Mouse (Mus musculus): ENCODE data around the gene Gm21970. TPM values are rescaled to one million over a fixed set of nuclear protein-coding genes. Genes with fewer than 3 reads are reported as not detected.

Gm21970 gene
- polyA plus RNA-seq, 1 experiment = not detected

GRCm38 (mm10) chr16:91355160-91355559 lies 36.4 kb upstream of the Gm21970 start:
- TF ChIP-seq GATA1 (IDR thresholded peaks at IDR 0.05; ENCODE audit: borderline replicate concordance, low read length) = no peak
- TF ChIP-seq FLI1 (IDR thresholded peaks at IDR 0.05; ENCODE audit: low read length) = no peak
- H3K4me3 ChIP-seq (replicated peaks) = peak overlapping the region; percentile 66
- peaks cover 61% of the 10 kb centered on the region for H3K4me1 ChIP-seq
- no peaks in the 10 kb centered on the region for H3K9me3 ChIP-seq
- H3K36me3 ChIP-seq (replicated peaks; ENCODE audit: low read length) = no peaks in the 10 kb centered on the region
- H3K27me3 ChIP-seq (replicated peaks) = peaks cover 21% of the 10 kb centered on the region

- H3K36me3 ChIP-seq (replicated peaks; ENCODE audit: low read length) = no peaks in the 10 kb centered on the region
- H3K27me3 ChIP-seq (replicated peaks) = peaks cover 13% of the 10 kb centered on the region
- peaks cover 4% of the 10 kb centered on the region; the same call in 1 of the 2 replicates for H3K9me3 ChIP-seq
- no peak overlapping the region for H3K4me3 ChIP-seq (replicated peaks)
- TF ChIP-seq FLI1 (IDR thresholded peaks at IDR 0.05; ENCODE audit: low read length) = no peak
- no peak for TF ChIP-seq GATA1 (IDR thresholded peaks at IDR 0.05; ENCODE audit: borderline replicate concordance, low read length)
- peaks cover 66% of the 10 kb centered on the region for H3K4me1 ChIP-seq
Measured at GRCm38 (mm10) chr16:91356760-91357525, 34.6 kb upstream of the Gm21970 start.

GRCm38 (mm10) chr16:91357526-91357900 lies 34.0 kb upstream of the Gm21970 start:
- Histone ChIP-seq H3K27me3 (replicated peaks) (peaks cover 13% of the 10 kb centered on the region), H3K4me3 (replicated peaks) (no peak overlapping the region), H3K9me3 (peaks cover 4% of the 10 kb centered on the region; the same call in 1 of the 2 replicates), H3K36me3 (replicated peaks; ENCODE audit: low read length) (no peaks in the 10 kb centered on the region), H3K4me1 (peaks cover 63% of the 10 kb centered on the region)
- TF ChIP-seq FLI1 (IDR thresholded peaks at IDR 0.05; ENCODE audit: low read length) = no peak
- TF ChIP-seq GATA1 (IDR thresholded peaks at IDR 0.05; ENCODE audit: borderline replicate concordance, low read length) = no peak

GRCm38 (mm10) chr16:91358555-91358954 lies 33.0 kb upstream of the Gm21970 start:
- no peaks in the 10 kb centered on the region for H3K36me3 ChIP-seq (replicated peaks; ENCODE audit: low read length)
- peaks cover 4% of the 10 kb centered on the region; the same call in 1 of the 2 replicates for H3K9me3 ChIP-seq
- no peak for TF ChIP-seq GATA1 (IDR thresholded peaks at IDR 0.05; ENCODE audit: borderline replicate concordance, low read length)
- no peak for TF ChIP-seq FLI1 (IDR thresholded peaks at IDR 0.05; ENCODE audit: low read length)
- H3K27me3 ChIP-seq (replicated peaks) = peaks cover 7% of the 10 kb centered on the region
- peaks cover 61% of the 10 kb centered on the region for H3K4me1 ChIP-seq
- H3K4me3 ChIP-seq (replicated peaks) = no peak overlapping the region

GRCm38 (mm10) chr16:91359531-91359930 lies 32.0 kb upstream of the Gm21970 start:
- H3K4me1 ChIP-seq = peaks cover 55% of the 10 kb centered on the region
- H3K9me3 ChIP-seq = peaks cover 4% of the 10 kb centered on the region; the same call in 1 of the 2 replicates
- TF ChIP-seq FLI1 (IDR thresholded peaks at IDR 0.05; ENCODE audit: low read length) (no peak), GATA1 (IDR thresholded peaks at IDR 0.05; ENCODE audit: borderline replicate concordance, low read length) (no peak)
- H3K36me3 ChIP-seq (replicated peaks; ENCODE audit: low read length) = no peaks in the 10 kb centered on the region
- H3K4me3 ChIP-seq (replicated peaks) = no peak overlapping the region
- peaks cover 11% of the 10 kb centered on the region for H3K27me3 ChIP-seq (replicated peaks)

- H3K9me3 ChIP-seq = peaks cover 4% of the 10 kb centered on the region; the same call in 1 of the 2 replicates
- H3K4me1 ChIP-seq = peaks cover 50% of the 10 kb centered on the region
- TF ChIP-seq FLI1 (IDR thresholded peaks at IDR 0.05; ENCODE audit: low read length) (no peak), GATA1 (IDR thresholded peaks at IDR 0.05; ENCODE audit: borderline replicate concordance, low read length) (no peak)
- no peaks in the 10 kb centered on the region for H3K36me3 ChIP-seq (replicated peaks; ENCODE audit: low read length)
- H3K27me3 ChIP-seq (replicated peaks) = peaks cover 11% of the 10 kb centered on the region
- H3K4me3 ChIP-seq (replicated peaks) = no peak overlapping the region
Measured at GRCm38 (mm10) chr16:91360162-91360561, 31.4 kb upstream of the Gm21970 start.

GRCm38 (mm10) chr16:91362006-91362405 lies 29.5 kb upstream of the Gm21970 start:
- peaks cover 9% of the 10 kb centered on the region for H3K27me3 ChIP-seq (replicated peaks)
- H3K4me1 ChIP-seq = peaks cover 58% of the 10 kb centered on the region
- no peak overlapping the region for H3K4me3 ChIP-seq (replicated peaks)
- TF ChIP-seq FLI1 (IDR thresholded peaks at IDR 0.05; ENCODE audit: low read length) (no peak), GATA1 (IDR thresholded peaks at IDR 0.05; ENCODE audit: borderline replicate concordance, low read length) (no peak)
- peaks cover 4% of the 10 kb centered on the region; the same call in 1 of the 2 replicates for H3K9me3 ChIP-seq
- no peaks in the 10 kb centered on the region for H3K36me3 ChIP-seq (replicated peaks; ENCODE audit: low read length)

GRCm38 (mm10) chr16:91362616-91363272 lies 28.8 kb upstream of the Gm21970 start:
- peaks cover 6% of the 10 kb centered on the region for H3K27me3 ChIP-seq (replicated peaks)
- no peak overlapping the region for H3K4me3 ChIP-seq (replicated peaks)
- H3K36me3 ChIP-seq (replicated peaks; ENCODE audit: low read length) = peaks cover 2% of the 10 kb centered on the region
- peaks cover 64% of the 10 kb centered on the region for H3K4me1 ChIP-seq
- H3K9me3 ChIP-seq = peaks cover 6% of the 10 kb centered on the region
- TF ChIP-seq FLI1 (IDR thresholded peaks at IDR 0.05; ENCODE audit: low read length) = no peak
- no peak for TF ChIP-seq GATA1 (IDR thresholded peaks at IDR 0.05; ENCODE audit: borderline replicate concordance, low read length)

- Histone ChIP-seq H3K4me1 (peaks cover 65% of the 10 kb centered on the region), H3K4me3 (replicated peaks) (no peak overlapping the region), H3K36me3 (replicated peaks; ENCODE audit: low read length) (peaks cover 2% of the 10 kb centered on the region), H3K9me3 (peaks cover 13% of the 10 kb centered on the region), H3K27me3 (replicated peaks) (peaks cover 4% of the 10 kb centered on the region)
- TF ChIP-seq FLI1 (IDR thresholded peaks at IDR 0.05; ENCODE audit: low read length) = no peak
- no peak for TF ChIP-seq GATA1 (IDR thresholded peaks at IDR 0.05; ENCODE audit: borderline replicate concordance, low read length)
Measured at GRCm38 (mm10) chr16:91363483-91363882, 28.0 kb upstream of the Gm21970 start.

GRCm38 (mm10) chr16:91366567-91366966 lies 25.0 kb upstream of the Gm21970 start:
- TF ChIP-seq GATA1 (IDR thresholded peaks at IDR 0.05; ENCODE audit: borderline replicate concordance, low read length) (no peak), FLI1 (IDR thresholded peaks at IDR 0.05; ENCODE audit: low read length) (no peak)
- H3K4me1 ChIP-seq = peaks cover 47% of the 10 kb centered on the region
- H3K9me3 ChIP-seq = peaks cover 10% of the 10 kb centered on the region
- peaks cover 4% of the 10 kb centered on the region for H3K27me3 ChIP-seq (replicated peaks)
- peaks cover 2% of the 10 kb centered on the region for H3K36me3 ChIP-seq (replicated peaks; ENCODE audit: low read length)
- H3K4me3 ChIP-seq (replicated peaks) = peak overlapping the region; percentile 77

Measured in megakaryocyte, embryonic 14.5 days (primary cell).